Mouse (Mus musculus): ENCODE data around the gene Ccr7.

Gene Ccr7

DNA sequence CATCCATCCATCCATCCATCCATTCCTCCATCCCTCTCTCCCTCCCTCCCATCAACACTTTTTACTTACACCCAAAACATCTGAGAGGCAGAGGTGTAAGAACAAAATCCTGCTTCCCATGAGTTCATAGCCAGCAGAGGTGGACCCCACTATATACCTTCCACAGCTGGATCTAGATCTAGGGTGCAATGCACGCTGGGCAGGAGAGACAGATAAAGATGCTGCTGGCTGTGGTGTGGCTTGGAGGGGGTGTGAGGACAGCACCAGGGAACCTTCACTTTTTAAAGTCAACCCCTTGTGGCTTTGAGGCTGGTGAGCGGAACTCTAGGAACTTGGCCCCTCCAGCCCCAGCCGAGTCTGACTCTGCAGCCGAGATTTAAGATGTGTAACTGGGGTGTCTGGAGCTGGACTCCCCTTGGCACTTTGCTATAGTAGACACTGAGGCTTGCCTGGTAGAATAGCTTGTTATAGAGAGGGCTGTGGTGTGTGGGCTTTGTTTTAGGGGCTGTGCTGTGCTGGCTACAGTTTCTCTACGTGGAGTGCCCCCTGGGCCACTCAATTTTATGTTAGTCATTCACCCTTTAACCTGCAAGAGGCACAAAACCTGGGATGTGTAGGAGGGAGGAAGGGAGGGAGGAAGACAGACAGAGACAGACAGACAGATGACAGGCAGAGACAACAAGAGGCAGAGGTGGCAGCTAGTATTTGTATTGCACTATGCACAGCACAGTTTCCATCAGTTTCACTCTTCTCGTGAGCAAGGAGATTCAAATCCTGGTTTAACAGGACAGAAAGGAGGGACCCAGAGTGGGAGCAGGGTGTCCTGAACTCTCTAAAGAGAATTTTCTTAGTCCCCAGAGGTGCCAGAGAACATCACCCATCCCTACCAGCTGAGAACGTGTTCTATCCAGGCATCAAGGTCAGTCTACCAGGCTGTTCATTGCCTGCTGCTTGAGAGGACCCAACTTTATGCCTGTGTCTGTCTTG, 817 bp downstream of the Ccr7 start:
- DNase-seq, result no peak

DNA sequence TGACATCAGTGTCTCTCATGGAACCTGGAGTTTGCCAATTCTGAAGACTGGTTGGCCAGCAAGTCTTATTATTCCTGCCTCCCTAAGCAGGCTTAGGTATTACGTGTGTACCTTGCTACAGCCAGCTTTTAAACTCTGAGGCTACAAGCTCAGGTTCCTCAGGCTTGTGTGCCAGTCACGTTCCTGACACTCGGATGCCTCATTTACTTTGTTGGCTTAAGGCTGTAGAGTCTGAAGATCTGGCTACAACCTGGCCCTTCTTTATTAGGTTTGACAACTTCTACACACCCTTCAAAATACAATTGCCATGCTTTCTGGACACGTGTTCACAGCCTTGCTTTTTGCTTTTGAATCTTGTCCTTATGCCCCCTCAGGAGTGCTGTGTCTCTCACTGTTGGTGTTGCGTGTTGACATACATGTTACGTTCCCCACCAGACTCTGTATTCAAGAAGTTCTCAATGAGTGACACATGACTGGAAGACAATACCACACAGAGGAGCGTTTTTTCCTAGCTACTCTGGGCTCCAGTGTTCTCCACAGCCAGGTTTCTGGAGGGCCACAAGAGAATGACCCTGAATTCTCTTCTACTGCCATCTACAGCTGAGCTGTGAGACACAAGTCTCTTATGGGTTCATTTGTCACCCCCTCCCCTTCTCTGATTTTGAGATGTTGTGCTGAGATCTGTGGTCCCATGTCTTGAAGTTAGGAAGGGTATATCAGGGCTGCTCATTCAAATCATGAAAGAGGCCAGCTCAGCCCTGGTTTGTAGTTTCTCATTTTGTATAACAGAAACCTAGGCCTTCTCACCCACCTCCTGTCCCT, 2.3 kb downstream of the Ccr7 start:
- no peak for DNase-seq

DNA sequence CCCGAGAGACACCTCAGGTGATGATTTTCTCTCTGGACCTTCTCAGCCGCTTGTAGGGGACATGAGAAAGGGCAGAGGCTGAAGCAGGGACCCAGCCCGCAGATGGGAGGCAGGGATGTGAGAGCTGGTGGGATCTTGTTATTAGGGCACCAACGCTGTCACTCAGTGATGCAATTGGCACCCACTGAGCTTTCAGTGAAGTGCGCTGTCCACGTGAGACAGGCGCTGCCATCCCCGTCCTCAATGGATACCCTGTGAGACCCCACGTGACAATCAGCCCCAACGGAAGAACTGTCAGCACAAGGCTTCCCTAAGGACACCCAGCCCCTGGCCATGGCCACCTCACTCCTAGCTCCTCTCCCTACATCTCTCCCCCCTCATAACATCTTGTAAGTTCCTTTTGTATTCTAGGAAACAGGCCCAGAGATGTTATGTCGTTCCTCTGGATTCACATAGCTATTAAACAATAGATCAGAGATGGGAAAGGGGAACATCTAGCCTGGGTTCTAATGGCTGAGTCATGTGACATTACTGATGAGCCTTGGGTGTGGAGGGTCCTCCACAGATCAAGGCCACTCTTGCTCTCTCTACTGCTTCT, 3.4 kb downstream of the Ccr7 start:
- DNase-seq, result no peak

DNA sequence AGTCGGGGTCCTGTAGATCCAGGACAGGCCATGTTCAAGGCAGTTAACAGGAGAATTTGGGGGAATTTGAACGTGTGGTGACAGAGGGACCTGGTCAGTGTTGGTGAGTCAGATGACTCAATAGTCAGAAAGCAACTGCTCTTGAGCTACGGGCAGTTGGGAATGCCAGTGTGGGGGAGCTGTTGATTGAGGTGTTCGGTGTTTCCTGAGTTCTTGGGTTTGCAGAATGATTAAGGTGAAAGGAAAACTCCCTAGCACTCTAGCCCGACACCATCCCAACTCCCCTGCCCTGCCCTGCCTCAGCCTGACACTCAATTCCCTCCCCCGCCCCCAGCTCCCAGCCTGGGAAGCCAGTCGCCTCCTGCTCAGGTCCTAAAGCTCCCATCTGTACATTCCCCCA, 4.0 kb downstream of the Ccr7 start:
- DNase-seq, result no peak

DNA sequence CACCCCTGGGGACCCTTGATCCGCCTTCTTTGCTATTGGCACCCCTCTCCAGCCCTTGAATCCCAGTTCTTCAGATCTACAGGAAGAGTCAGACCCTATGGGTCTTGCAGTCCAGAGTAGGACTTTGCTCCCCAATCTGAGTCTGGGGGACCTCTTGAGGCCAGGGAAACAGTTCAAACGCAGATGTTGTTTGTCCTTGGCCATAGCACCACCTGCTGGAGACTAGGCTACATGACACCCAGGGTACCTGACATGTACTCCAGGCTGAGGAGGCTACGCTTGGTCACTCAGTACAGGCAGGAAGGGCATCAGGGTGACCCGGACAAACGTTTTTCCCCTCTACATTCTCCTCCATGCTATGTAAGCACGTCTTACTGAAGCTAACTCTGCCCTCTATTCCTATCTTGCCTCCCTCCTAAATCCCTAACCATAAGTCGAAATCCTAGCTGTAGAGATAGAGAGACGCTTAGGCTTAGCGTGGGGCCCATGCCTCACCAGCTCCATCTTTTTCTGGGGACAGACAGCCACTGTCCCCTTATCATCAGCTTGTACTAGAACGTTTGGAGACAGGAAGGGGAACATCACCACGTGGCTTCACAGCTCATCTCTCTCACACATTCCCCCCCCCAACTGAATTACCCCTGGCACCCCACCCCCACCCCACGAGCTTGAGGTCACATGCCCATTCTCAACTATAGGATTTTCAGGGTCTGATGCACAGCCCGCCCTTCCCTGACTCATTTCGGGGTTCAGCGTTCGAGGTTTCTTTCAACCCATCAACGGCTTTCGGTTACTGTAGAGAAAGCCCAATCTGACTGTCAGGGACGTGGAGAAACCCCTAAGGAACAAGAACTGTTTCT, 4.7 kb downstream of the Ccr7 start:
- peak; percentile 88 for DNase-seq

DNA sequence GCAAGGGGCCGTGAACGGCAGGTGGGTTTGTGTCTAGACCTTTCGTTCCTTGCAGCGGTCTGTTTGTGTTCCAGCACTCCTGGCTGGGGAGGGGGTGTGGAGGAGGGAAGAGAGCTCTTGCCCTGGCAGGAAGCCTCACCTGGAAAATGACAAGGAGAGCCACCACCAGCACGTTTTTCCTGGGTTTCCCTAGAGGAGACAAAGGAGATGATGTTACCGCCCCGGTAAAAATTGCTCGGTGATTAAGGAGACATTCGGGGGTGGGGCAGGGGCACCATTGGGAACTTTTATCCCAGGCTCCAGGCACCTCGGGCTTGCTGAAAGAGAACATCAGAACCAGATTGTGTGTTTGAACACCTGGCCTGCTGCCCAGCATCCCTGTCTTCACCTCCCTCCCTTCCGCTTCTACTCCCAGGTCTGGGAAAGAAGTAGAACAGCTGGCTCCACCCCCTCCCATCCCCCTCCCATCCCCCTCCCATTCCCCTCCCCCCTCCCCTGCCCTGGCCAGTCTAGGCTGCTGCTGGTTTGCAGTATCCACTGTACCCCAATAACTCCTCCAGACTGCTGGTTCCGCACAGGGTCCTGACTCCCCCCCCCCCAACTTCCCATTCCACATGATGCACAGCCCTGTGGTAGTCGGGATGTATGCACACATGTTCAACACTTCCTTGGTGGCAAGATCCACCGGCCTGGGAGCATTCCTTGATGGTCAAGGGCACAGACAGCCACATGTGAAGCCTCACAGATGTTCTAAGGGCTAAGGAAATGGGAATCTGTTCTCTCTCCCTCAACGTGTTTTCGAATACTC, 5.8 kb downstream of the Ccr7 start:
- DNase-seq, result peak; percentile 44

DNA sequence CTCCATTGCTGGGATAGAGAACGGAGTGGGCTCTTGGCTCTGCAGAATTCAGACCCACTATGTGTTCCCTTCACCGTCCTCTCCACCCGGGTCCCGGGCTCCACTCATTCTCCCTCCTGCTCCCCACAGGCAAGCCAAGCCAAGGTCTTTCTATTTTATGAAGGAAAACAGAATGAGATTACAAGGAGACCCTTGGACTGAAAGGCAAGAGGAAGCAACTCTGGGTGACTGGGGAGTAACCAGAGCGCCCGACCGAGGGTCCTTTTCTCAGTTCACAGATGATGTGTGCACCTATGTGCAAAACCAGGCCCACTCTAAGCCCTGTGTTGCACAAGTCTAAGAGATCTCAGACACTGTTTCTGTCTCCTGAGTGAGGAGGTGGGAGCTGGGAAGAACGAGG, 6.5 kb downstream of the Ccr7 start:
- no peak for DNase-seq

DNA sequence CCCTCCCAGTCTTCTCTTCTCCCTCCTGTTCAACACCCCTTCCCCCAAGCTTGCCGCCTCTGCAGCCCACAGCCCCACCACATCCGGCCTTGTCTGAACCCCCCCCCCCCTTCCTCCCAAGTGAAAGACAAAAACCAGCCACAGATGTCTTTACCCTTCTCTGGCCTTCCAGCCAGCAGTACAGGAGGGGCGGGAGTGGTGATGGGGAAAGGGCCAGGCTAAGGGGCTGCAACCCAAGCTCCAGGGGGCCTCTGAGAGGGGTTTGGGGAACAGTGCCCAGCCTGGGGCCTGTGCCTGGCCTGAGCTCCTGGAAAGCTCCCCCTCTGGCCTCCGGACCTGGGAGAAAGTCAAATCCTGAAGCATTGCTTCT, 7.0 kb downstream of the Ccr7 start:
- DNase-seq, result peak; percentile 30

DNA sequence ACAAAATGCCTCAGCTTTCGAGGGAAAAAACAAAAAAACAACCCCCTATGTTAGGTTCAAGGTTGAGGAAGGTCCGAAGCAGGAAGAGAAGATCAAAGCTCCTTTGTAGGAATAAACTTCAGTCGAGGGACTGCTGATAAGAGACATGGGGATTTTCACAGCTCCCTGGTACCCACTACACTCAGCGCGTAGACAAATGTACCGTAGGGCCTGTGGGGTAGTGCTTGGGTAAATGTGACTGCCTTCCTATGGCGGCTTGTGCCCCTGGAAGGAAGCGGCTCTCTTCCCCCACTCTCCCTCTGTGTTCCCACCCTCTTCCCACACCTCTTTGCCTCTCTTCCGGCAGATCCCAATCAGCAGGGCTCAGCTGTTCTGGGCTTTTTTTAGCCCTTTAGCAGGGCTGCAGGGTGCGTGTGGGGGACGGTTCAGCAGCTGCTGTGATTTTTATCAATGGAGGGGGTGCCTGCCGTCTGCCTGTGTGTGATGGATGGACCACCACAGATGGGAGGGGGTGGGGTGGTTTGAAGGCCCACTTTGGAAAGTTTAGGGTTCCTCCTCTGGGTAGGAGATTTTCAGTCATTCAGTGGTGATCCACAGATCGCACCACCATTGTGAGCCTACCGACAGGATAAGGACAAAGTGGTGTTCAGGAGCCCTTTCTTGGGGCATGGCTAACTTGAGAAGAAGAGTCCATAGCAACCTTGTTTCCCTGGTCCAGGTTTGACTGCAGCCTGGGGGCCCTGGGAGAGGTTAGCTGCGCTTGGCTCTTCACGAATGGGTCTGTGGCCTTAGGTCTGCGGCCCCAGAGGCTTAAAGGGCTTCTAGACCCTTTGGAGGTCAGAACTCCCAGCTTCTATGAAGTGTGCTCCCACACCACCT, 7.6 kb downstream of the Ccr7 start:
- peak; percentile 66 for DNase-seq

DNA sequence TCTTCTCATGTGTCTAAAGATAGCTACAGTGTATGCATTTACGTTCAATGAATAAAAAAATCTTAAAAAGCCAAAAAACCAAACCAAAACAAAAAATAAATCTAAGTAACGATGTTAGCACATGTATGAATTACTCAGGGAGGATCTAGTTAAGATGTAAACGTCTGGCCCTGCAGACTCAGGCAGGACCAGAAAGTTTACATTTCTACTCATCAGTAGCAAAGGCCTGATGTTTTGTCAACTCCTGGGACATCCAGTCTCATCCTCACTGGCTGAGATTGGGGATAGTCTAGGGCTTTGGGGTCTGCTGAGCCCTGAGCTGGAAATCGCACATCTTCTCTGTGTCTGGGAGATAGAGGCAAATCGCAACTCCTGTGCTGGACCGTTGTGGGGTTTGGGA, 8.3 kb downstream of the Ccr7 start:
- no peak for DNase-seq

DNA sequence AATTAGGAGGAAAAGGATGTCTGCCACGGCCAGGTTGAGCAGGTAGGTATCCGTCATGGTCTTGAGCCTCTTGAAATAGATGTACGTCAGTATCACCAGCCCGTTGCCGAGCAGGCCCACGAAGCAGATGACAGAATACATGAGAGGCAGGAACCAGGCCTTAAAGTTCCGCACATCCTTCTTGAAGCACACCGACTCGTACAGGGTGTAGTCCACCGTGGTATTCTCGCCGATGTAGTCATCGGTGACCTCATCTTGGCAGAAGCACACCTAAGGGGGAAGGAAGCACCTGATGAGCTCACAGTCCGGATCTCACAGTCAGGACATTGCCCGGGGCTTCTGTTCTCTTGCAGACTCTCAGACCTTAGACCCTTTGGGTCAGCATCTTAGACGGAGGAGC, 9.1 kb downstream of the Ccr7 start:
- DNase-seq, result no peak

DNA sequence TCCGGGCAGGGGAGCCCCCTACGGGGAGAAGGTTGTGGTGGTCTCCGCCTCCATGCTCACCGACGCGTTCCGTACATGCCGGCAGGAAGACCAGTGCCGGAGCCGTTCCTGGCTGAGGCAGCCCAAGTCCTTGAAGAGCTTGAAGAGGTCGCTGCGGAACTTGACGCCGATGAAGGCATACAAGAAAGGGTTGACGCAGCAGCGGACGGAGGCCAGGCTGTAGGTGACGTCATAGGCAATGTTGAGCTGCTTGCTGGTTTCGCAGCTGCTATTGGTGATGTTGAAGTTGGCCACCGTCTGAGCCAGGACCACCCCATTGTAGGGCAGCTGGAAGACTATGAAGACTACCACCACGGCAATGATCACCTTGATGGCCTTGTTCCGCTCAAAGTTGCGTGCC, 9.9 kb downstream of the Ccr7 start:
- DNase-seq, result no peak

DNA sequence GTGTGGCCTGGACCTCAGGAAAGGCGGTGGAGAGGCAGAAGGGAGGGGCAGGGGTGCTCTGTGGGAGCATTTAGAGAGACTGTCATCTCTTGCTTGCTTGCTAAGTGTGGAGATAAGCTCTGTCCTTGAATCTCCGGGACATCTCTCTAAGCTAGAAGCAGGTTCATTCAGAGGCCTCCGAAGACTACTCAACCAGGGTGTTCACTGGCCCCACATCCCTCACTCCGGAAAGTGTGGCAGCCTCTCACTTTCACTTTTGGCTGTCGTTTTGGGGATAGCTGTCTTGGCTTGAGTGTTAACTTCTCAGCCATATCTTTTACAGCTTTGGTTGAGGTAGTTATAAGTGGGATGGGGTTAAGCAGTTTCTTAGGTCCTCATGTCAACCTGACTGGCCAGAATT, 10.4 kb downstream of the Ccr7 start:
- no peak for DNase-seq

DNA sequence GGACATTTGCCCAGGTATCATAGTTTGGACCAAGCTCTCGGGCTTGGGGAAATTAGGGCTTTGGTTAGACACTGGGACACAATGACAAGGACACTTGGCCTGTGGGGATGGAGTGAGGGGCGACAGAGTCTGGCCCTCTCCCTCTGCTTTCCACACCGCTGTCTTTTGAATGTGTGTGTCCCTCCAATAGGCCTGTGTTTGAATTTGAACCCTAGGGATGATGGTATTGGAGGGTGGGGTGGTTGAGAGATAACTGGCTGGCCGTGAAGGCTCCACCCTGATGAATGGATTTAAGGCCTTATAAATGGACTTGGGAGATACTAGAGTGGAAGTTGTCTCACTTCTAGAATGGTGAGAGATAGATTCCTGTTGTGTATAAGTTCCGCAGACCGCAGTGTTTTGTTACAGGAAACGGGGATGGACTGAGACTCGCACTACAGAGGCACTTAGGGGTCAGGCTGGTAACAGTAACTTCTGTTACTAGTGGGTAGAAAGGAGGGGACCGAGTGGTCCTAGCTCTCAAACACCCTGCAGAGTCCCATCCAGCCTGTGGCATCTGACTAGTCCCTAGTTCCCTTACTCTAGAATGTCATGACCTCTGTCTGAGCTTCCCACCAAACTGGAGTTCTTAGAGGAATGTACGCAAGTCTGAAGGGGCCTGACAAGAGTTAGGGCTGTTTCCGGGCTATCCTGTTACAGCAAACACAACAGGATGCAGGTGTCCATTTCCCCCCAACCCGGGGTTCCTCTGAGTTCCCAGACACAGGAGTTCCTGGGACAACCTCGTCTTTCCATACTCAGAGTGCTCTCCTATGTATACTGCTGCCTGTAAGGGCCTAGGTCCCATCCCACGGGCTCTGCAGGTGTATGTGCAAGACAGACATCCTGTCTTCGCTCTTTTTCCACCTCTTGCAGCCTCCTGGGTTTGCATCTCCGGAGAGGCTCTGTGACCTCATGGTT, 11.5 kb downstream of the Ccr7 start:
- DNase-seq, result no peak

DNA sequence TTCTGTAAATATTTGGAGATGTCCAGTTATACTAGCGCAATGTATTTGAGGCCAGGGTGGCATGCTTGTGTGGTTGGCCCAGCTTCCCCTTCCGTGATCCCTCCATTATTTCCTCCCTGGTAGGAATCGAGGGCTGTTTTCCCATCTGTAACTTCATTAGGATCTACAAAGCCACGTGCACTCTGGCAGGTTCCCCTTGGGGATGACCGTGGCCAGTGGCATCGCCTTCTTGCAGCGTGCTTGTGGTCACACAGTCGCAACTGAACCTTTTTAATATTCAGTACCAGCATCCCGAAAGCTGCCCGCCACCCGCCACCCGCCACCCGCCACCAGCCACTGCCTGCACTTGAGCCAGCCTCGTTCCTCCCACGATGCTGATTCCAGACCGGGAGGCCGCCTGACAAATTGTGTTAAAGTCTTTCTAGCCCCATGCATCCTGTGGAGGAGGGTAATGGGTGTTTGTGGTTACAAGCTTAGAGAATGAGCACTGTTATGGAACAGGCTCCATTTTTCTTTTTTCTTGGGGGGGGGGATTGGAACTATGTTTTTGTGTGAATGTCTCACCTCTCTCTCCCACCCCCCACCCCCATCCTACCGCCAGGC, 12.3 kb downstream of the Ccr7 start:
- DNase-seq, result no peak

DNA sequence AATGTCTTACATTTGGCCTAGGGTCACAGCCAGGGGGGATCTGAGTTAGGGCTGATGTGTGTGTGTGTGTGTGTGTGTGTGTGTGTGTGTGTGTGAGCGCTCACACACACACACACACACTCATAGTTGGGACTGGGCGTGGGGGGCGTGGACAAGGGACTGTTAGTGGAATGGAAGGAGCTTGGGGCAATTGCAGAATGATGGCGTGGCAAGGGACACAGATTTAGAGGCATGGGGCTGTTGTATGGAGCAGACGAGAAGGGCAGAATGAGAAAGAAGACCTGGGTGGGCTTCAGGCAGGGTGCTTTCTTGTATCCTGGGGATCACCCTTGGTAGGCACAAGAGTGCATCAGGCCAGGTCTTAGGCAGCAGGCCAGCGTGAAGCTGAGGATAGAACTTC, 12.8 kb downstream of the Ccr7 start:
- DNase-seq, result no peak

DNA sequence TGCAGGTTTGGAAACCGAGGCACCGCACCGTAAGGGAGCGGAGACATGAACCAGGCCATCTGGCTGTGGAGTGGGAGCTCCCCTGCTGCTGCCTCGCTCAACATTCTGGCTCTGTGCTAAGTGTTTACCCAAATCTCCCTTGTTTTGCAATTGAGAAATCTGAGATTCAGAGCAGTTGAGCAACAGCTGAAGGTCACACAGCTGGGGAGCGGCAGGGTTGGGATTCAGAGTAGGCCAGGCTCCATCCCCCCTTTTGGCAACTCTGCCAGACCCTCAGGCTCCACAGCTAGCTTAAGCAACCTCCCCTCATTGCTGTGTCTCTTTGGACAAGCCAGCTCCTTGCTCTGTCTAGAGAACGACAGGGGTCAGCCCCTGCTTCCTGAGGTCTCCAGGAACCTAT, 13.3 kb downstream of the Ccr7 start:
- no peak for DNase-seq

DNA sequence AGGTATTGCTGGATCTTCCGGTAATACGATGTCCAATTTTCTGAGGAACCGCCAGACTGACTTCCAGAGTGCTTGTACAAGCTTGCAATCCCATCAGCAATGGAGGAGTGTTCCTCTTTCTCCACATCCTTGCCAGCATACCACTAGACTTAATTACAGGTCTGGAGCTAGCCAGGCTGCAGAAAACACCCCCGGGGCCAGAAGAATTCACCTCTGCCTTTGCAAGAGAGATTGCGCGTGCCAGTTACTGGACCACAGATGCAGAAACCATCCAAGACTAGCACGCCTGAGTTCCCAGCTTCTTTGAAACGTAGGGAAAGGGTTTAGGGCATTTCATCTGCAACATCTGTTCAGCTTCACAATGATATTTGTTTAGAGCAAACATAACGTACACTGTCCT, 15.9 kb downstream of the Ccr7 start:
- DNase-seq, result no peak

DNA sequence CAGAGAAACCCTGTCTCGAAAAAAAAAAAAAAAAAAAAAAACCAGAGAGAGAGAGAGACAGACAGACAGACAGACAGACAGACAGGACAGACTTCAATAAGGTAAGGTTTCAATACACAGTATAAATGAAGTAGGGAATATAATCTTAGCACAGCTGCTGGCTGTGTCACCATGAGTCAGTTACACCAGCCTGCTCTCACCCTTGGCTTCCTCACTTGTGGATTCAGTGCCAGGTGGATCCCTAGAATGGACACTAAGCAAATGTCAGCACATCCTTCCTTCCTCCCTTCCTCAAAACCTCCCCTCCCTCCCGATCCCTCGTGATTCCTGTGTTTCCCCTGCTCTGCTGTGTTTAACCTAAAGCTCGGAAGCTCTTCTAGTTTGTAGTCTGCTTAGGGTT, 17.5 kb downstream of the Ccr7 start:
- no peak for DNase-seq
